Mouse (Mus musculus) C2C12 (cell line): ENCODE data around the gene Lef1. TPM values are rescaled to one million over a fixed set of nuclear protein-coding genes. Genes with fewer than 3 reads are reported as not detected.

Experiments
- H3K27me3 ChIP-seq: one replicate; pipeline ENCODE4 v1.6.1; 2011; ENCODE audit not compliant: control insufficient read depth, insufficient read depth, insufficient read length
- H3K36me3 ChIP-seq: one replicate; pipeline ENCODE4 v1.6.1; 2011; ENCODE audit not compliant: control insufficient read depth, insufficient read depth
- H3K4me3 ChIP-seq: one replicate; pipeline ENCODE4 v1.5.1; 2011; ENCODE audit warnings: mild to moderate bottlenecking, control low read depth; ENCODE audit not compliant: poor library complexity, insufficient read depth, severe bottlenecking
- H3K79me2 ChIP-seq: one replicate; pipeline ENCODE4 v1.6.1; 2011; ENCODE audit not compliant: control insufficient read depth, insufficient read depth
- H3K79me3 ChIP-seq: one replicate; pipeline ENCODE4 v1.6.1; 2011; ENCODE audit warnings: low read depth, control low read depth
- H3ac ChIP-seq: one replicate; pipeline ENCODE3; 2011; ENCODE audit warnings: low read depth; ENCODE audit not compliant: control insufficient read depth, insufficient read length
- CEBPB ChIP-seq: IDR thresholded peaks from one replicate; pipeline ENCODE4 v1.6.1; 2011; ENCODE audit warnings: low read depth, mild to moderate bottlenecking, control low read depth, moderate library complexity
- CTCF ChIP-seq: IDR thresholded peaks from one replicate; pipeline ENCODE4 v1.5.1; 2011; ENCODE audit not compliant: control insufficient read depth, insufficient read depth, insufficient read length
- FOSL1 ChIP-seq: IDR thresholded peaks from one replicate; pipeline ENCODE4 v1.8.0; 2011; ENCODE audit warnings: mild to moderate bottlenecking, low read length; ENCODE audit not compliant: poor library complexity, insufficient read depth, severe bottlenecking
- MAX ChIP-seq: IDR thresholded peaks from one replicate; pipeline ENCODE4 v1.6.1; 2011; ENCODE audit warnings: mild to moderate bottlenecking, control low read depth
- MYOD1 ChIP-seq: IDR thresholded peaks from one replicate; pipeline ENCODE4 v1.6.1; 2011; ENCODE audit warnings: low read depth; ENCODE audit not compliant: control insufficient read depth, insufficient read length
- MYOG ChIP-seq: IDR thresholded peaks from one replicate; pipeline ENCODE4 v1.6.1; 2011; ENCODE audit not compliant: control insufficient read depth, insufficient read length; ENCODE audit errors: extremely low read depth
- USF1 ChIP-seq: IDR thresholded peaks from one replicate; pipeline ENCODE4 v1.6.1; 2011; ENCODE audit warnings: low read depth, mild to moderate bottlenecking, control low read depth, moderate library complexity
- polyA plus RNA-seq: library from polyadenylated mRNA; unstranded; fragments of >200 nt; fragmentation: generic; extraction: Trizol; gene quantifications from one replicate; pipeline ENCODE4 v1.2.1, GENCODE M21; 2012; ENCODE audit warnings: missing spikeins

Gene Lef1
- polyA plus RNA-seq, 1 experiment = 4.6 TPM

DNA sequence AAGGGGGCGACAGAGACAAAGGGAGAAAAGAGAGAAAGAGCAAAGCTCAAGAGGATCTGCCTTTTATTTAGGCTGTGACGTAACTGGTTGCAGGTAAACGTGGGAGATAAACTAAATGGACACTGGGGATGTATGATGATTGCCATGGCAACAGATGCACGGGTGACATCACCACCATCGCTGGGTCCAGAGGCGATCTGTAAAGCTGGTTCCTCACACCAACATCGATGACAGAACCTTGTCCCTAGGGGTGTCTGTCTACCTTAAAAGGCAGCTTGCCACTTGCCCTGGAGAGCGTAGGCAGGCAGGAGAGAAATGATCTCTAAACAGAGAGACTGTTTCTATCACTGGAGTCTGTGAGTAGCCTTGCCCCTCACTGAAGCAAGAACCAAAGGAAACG is 23.7 kb downstream of the Lef1 start:
- Histone ChIP-seq H3K36me3 (no peaks in the 10 kb centered on the region), H3K79me3 (no peaks in the 10 kb centered on the region)

DNA sequence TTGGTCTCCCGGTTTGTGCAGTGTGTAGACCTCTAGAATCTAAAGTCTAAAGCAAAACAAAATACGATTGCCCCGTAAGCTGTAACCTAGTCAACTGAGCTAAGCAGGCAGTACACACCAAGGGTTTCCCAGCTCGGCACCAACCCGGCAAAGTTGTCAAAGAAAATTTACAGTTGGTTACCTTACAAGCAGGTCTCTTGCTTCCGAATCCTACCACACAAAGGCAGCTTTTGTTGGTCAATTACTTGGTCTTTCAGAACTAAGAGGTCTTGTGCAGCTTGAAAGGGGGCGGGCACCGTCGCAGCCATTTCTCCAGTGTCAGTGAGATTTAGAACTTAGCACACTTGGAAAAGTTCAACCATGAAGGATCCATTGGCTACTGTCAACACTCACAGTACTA is 25.2 kb downstream of the Lef1 start:
- no peaks in the 10 kb centered on the region for H3K79me2 ChIP-seq
- no peak overlapping the region for H3ac ChIP-seq
- TF ChIP-seq CEBPB (no peak), MYOD1 (no peak), CTCF (no peak), USF1 (no peak), FOSL1 (no peak), MYOG (no peak), MAX (no peak)
- H3K79me3 ChIP-seq = no peaks in the 10 kb centered on the region
- no peaks in the 10 kb centered on the region for H3K36me3 ChIP-seq
- no peaks in the 10 kb centered on the region for H3K27me3 ChIP-seq
- no peak overlapping the region for H3K4me3 ChIP-seq

More for the DNA sequence above, 23.7 kb downstream of the Lef1 start:
- Histone ChIP-seq H3ac (no peak overlapping the region), H3K4me3 (no peak overlapping the region), H3K79me2 (no peaks in the 10 kb centered on the region), H3K27me3 (no peaks in the 10 kb centered on the region)
- TF ChIP-seq USF1 = no peak
- no peak for TF ChIP-seq CTCF
- TF ChIP-seq CEBPB = no peak
- no peak for TF ChIP-seq FOSL1
- no peak for TF ChIP-seq MYOD1
- no peak for TF ChIP-seq MAX

DNA sequence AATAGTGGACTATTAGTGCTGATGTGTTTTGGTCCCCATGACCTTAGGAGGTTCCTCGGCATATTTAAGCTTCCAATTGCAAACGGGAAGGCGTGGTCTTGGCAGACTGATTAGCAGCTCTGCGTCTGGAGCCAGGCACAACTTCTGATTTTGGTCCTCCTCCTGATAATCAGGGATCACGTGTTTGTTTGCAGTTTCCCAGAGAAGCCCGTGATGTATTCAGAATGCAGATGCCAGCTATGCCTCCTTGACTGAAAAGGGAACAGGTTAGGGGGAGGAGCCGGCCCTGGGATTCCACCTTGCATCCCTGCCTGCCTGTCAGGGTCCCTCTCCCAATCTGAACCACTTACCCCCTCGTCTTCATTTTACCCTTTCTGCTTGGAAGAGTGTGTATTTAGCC is 26.2 kb downstream of the Lef1 start:
- Histone ChIP-seq H3K27me3 (no peaks in the 10 kb centered on the region), H3K79me2 (no peaks in the 10 kb centered on the region), H3K79me3 (no peaks in the 10 kb centered on the region), H3K36me3 (no peaks in the 10 kb centered on the region), H3ac (no peak overlapping the region), H3K4me3 (no peak overlapping the region)
- TF ChIP-seq MAX (no peak), MYOG (no peak), FOSL1 (no peak), CTCF (no peak), USF1 (no peak), MYOD1 (no peak), CEBPB (no peak)

DNA sequence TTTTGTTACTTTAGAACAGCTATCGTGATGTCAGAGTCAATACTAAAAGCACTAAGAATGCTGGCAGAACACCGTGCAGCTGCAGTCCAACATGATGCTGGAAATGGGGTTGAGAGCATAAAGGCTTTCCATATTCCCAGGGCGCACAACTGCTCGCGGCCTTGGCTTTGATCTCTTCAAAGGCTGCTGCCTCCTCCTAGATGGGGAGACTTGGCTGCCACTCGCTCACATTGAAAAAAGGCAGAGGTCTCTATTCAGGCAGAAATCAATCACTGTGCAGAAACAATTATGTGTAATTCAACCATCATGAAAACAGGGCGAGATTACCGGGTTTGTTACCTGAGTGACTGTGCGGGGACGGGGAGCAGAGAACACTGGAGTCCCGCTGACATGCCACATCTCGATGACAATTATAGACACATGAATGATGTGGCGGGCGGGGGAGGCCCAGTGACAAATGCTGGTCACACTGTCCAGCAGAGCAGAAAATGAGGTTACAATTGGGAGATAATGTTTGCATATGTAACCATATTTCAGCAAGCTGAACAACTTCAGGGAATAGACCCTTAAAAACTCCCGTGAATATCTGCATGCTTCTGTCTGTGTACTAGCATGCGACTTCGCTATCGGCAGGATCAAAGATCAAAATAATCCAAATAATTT is 27.0 kb downstream of the Lef1 start:
- no peaks in the 10 kb centered on the region for H3K79me3 ChIP-seq
- H3K79me2 ChIP-seq = no peaks in the 10 kb centered on the region
- H3K36me3 ChIP-seq = no peaks in the 10 kb centered on the region
- H3K27me3 ChIP-seq = no peaks in the 10 kb centered on the region
- TF ChIP-seq USF1 = no peak
- no peak for TF ChIP-seq MAX
- H3ac ChIP-seq = no peak overlapping the region
- no peak overlapping the region for H3K4me3 ChIP-seq

DNA sequence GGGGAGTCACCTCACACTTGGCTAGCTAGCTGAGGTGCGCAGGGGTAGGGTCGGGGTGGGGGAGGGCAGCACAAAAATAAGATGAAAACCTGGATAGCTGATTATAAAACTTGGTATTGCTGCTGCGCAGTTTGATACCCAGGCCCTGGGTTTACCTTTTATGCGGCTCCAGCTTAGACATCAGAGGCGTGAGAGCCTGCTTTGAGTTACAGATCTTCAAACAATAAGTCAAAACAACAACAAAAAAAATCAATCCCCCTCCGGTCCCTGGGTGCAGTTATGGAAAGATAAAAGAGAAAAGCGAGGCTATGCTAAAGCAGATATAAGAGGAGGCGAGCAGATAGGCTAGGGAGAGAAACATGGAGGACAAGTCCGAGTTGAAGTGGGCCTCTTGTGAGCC is 28.0 kb downstream of the Lef1 start:
- no peak overlapping the region for H3ac ChIP-seq
- H3K27me3 ChIP-seq = no peaks in the 10 kb centered on the region
- no peaks in the 10 kb centered on the region for H3K36me3 ChIP-seq
- no peaks in the 10 kb centered on the region for H3K79me3 ChIP-seq
- no peak overlapping the region for H3K4me3 ChIP-seq
- TF ChIP-seq CTCF (no peak), FOSL1 (no peak), CEBPB (no peak), USF1 (no peak), MYOD1 (no peak), MYOG (no peak)
- no peaks in the 10 kb centered on the region for H3K79me2 ChIP-seq

DNA sequence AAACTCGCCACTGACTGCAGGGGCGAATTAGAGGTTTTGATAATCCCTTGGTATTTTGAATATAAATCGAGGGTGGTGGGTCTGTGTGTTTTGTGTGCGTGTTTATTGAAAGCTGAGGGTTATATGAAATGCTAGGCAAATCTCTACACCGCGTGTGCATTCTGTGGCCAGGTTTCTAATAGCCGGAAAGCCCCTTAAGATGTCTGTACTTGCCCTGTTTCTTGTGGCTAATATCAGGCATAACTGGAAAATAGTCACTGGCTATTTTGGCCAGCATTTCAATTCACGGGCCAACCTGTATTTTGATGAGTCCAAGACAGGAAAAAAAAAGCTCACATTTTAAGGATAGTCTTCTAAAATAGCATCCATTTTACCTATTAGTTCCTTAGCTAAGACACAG is 28.5 kb downstream of the Lef1 start:
- Histone ChIP-seq H3K27me3 (no peaks in the 10 kb centered on the region), H3K4me3 (no peak overlapping the region), H3K79me2 (no peaks in the 10 kb centered on the region), H3ac (no peak overlapping the region), H3K36me3 (no peaks in the 10 kb centered on the region), H3K79me3 (no peaks in the 10 kb centered on the region)
- TF ChIP-seq USF1 = no peak
- no peak for TF ChIP-seq CEBPB
- no peak for TF ChIP-seq MYOG
- TF ChIP-seq MYOD1 = no peak
- TF ChIP-seq MAX = no peak
- no peak for TF ChIP-seq CTCF
- no peak for TF ChIP-seq FOSL1
